Mouse (Mus musculus): ENCODE data around the gene Nkapd1. TPM values are rescaled to one million over a fixed set of nuclear protein-coding genes. Genes with fewer than 3 reads are reported as not detected.
A peak's percentile ranks its signal among the peaks of the same experiment; 100 is the strongest.
"Not testable (repeated sequence)": the region's sequence is repeated elsewhere in the genome, so short reads cannot be mapped to it uniquely, and the experiment has no call there.

The Nkapd1 gene
- polyA plus RNA-seq, 1 experiment: 6.4 TPM

DNA sequence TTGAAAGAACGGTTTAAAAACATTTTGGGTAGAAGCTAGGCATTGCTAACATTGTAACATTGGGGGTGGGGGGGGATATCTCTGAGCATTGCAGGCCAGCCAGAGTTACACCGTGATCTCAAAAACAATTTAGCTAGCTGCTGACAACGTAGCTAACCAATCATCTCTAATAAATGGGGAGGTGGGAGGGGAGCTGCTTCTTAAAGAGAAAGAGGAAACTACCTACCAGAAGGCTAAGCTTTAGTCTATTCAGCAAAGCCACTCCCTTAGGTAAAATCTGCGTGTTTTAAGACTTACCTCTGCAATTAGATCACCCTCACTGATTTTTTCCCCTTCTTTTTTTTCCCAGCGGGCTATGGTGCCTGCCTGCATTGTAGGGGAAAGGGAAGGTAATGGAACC lies 41.1 kb upstream of the Nkapd1 start:
- Histone ChIP-seq H3K36me3 (ENCODE audit: control insufficient read depth, insufficient read depth, low read length) (no peaks in the 10 kb centered on the region), H3K27me3 (ENCODE audit: control insufficient read depth, insufficient read depth, low read length) (no peaks in the 10 kb centered on the region), H3K4me3 (ENCODE audit: control insufficient read depth, low read depth, low read length) (peak overlapping the region; percentile 93; the same call in 1 of the 2 replicates), H3K4me1 (ENCODE audit: control insufficient read depth, insufficient read depth, low read length) (peaks cover 3% of the 10 kb centered on the region), H3K27ac (ENCODE audit: control insufficient read depth, insufficient read depth, low read depth, low read length) (no peak overlapping the region)
- TF ChIP-seq CTCF (IDR thresholded peaks at IDR 0.05; ENCODE audit: control insufficient read depth, insufficient read depth, insufficient replicate concordance, low read depth, low read length) (no peak), POLR2A (IDR thresholded peaks at IDR 0.05; ENCODE audit: control insufficient read depth, low read depth, low read length) (no peak)

DNA sequence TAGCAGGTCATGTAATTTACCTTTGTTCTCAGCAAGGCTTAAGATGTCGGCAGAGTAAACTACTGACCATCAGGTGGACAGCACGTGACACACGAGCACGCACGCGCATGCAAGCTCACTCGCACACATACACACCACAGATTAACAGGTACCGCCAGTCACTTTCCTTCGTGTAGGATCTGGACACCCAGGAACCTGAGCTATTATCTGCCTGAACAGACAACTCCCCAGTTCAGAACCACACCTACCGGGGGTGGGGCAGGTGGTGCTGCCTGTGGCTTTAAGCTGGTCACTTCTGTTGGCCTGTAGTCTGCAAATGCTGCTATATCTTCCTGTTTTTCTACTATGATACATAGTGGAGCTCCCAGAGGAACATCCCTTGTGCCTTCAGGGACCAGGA lies 33.2 kb upstream of the Nkapd1 start:
- TF ChIP-seq CTCF (IDR thresholded peaks at IDR 0.05; ENCODE audit: control insufficient read depth, insufficient read depth, insufficient replicate concordance, low read depth, low read length) (no peak), POLR2A (IDR thresholded peaks at IDR 0.05; ENCODE audit: control insufficient read depth, low read depth, low read length) (no peak)
- no peaks in the 10 kb centered on the region for H3K27me3 ChIP-seq (ENCODE audit: control insufficient read depth, insufficient read depth, low read length)
- 0 out of 2 replicates have a peak, but pooled peaks cover 1% of the 10 kb centered on the region for H3K36me3 ChIP-seq (ENCODE audit: control insufficient read depth, insufficient read depth, low read length)
- H3K27ac ChIP-seq (ENCODE audit: control insufficient read depth, insufficient read depth, low read depth, low read length): no peak overlapping the region
- no peaks in the 10 kb centered on the region for H3K4me1 ChIP-seq (ENCODE audit: control insufficient read depth, insufficient read depth, low read length)
- no peak overlapping the region for H3K4me3 ChIP-seq (ENCODE audit: control insufficient read depth, low read depth, low read length)

DNA sequence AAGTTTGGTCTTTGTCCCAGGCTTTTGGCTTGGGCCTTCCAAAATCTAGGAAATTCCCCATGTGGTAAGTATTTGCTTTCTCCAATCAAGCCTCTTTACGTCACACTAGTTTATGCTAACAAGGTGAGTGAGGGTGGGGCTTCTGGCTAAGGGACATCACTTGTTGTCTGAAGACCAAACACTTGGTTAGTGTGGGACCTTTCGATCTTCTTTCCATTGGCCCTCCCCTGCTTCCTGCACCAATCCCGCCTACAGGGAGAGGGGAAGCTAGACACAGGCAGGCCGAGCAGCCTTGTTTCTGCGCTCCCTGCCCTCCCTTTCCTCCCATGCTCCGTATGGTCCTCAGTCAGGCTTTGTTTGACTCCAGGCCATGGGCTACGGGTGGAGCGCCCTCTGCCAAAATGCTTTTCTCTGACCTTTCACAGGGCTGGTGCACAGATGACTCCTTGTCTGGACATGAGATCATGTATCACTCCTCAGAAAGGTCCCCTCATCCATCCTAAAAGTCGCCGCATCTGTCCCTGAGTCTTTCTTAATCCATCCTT lies 29.6 kb upstream of the Nkapd1 start:
- Histone ChIP-seq H3K27ac (ENCODE audit: control insufficient read depth, insufficient read depth, low read depth, low read length) (no peak overlapping the region), H3K36me3 (ENCODE audit: control insufficient read depth, insufficient read depth, low read length) (peaks cover 6% of the 10 kb centered on the region), H3K4me3 (ENCODE audit: control insufficient read depth, low read depth, low read length) (no peak overlapping the region), H3K27me3 (ENCODE audit: control insufficient read depth, insufficient read depth, low read length) (no peaks in the 10 kb centered on the region), H3K4me1 (ENCODE audit: control insufficient read depth, insufficient read depth, low read length) (no peaks in the 10 kb centered on the region)
- TF ChIP-seq CTCF (IDR thresholded peaks at IDR 0.05; ENCODE audit: control insufficient read depth, insufficient read depth, insufficient replicate concordance, low read depth, low read length) (no peak), POLR2A (IDR thresholded peaks at IDR 0.05; ENCODE audit: control insufficient read depth, low read depth, low read length) (no peak)

DNA sequence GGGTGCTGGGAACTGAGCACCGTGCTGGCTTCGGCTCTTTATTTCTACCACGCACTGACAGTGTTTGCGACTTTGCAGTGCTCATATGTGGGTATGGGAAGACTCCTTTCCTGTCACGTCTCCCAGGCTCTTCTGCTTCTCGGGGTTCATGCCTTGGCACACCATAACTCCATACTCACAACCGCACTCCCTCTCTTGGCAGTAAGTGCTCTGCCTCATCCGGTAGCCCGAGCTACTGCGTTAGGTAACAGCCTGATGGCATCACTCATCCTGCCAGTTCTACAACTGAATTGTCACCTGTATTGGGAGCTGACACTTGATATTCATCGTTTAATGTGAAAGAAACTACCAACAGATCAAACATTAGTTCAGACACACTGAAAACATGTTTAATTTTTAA lies 17.0 kb upstream of the Nkapd1 start:
- Histone ChIP-seq H3K36me3 (ENCODE audit: control insufficient read depth, insufficient read depth, low read length) (no peaks in the 10 kb centered on the region; the same call in 1 of the 2 replicates), H3K4me3 (ENCODE audit: control insufficient read depth, low read depth, low read length) (no peak overlapping the region), H3K4me1 (ENCODE audit: control insufficient read depth, insufficient read depth, low read length) (no peaks in the 10 kb centered on the region), H3K27ac (ENCODE audit: control insufficient read depth, insufficient read depth, low read depth, low read length) (no peak overlapping the region), H3K27me3 (ENCODE audit: control insufficient read depth, insufficient read depth, low read length) (no peaks in the 10 kb centered on the region)
- TF ChIP-seq CTCF (IDR thresholded peaks at IDR 0.05; ENCODE audit: control insufficient read depth, insufficient read depth, insufficient replicate concordance, low read depth, low read length) (no peak), POLR2A (IDR thresholded peaks at IDR 0.05; ENCODE audit: control insufficient read depth, low read depth, low read length) (no peak)

DNA sequence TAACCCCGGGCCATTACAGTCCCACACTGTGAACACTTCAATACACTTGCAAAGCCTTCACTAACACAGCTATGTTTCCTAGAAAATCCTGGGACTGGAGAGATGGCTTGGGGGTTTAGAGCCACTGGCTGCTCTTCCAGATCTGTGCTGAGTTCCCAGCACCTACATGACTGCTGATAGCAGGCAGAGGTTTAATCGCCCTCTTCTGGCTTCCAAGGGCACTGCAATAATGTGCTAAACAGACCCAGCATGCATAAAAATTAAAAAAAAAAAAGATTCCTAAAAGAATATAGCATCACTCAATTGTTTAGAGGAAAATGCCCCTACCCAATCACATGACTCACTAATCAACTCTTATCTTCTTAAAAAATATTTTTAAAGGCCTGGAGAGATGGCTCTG lies 15.8 kb upstream of the Nkapd1 start:
- no peaks in the 10 kb centered on the region; the same call in 1 of the 2 replicates for H3K36me3 ChIP-seq (ENCODE audit: control insufficient read depth, insufficient read depth, low read length)
- H3K4me3 ChIP-seq (ENCODE audit: control insufficient read depth, low read depth, low read length): no peak overlapping the region
- H3K27ac ChIP-seq (ENCODE audit: control insufficient read depth, insufficient read depth, low read depth, low read length): no peak overlapping the region
- TF ChIP-seq CTCF (IDR thresholded peaks at IDR 0.05; ENCODE audit: control insufficient read depth, insufficient read depth, insufficient replicate concordance, low read depth, low read length) (no peak), POLR2A (IDR thresholded peaks at IDR 0.05; ENCODE audit: control insufficient read depth, low read depth, low read length) (no peak)
- no peaks in the 10 kb centered on the region for H3K27me3 ChIP-seq (ENCODE audit: control insufficient read depth, insufficient read depth, low read length)
- no peaks in the 10 kb centered on the region for H3K4me1 ChIP-seq (ENCODE audit: control insufficient read depth, insufficient read depth, low read length)

DNA sequence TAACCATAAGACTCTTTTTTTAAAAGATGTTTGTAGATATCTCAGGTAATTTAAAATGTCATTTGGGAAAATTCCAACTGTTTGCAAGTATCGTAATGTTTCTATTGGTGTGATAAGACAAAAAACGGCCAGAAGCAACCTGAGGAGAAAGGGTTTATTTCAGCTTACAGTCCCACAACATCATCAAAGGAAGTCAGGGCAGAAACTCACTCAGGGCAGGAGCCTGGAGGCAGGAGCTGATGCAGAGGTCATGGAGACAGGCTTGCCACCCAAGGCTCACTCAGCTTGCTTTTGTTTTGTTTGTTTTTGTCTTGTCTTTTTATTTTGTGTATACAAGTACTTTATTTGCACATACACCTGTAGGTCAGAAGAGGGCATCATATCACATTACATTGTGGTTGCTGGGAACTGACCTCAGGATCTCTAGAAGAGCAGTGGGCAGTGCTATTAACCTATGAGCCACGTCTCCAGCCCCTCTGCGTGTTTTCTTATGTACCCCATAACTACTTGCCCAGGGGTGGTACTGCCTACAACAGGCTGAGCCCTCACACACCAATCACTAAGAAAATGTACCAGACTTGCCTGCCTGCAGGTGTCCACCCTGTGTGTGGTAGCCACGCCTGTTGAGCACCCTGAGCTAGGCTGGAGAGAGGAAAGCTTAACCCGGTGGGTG lies 14.9 kb upstream of the Nkapd1 start:
- H3K36me3 ChIP-seq (ENCODE audit: control insufficient read depth, insufficient read depth, low read length): no peaks in the 10 kb centered on the region; the same call in 1 of the 2 replicates
- TF ChIP-seq CTCF (IDR thresholded peaks at IDR 0.05; ENCODE audit: control insufficient read depth, insufficient read depth, insufficient replicate concordance, low read depth, low read length) (no peak), POLR2A (IDR thresholded peaks at IDR 0.05; ENCODE audit: control insufficient read depth, low read depth, low read length) (no peak)
- H3K4me1 ChIP-seq (ENCODE audit: control insufficient read depth, insufficient read depth, low read length): no peaks in the 10 kb centered on the region
- no peaks in the 10 kb centered on the region for H3K27me3 ChIP-seq (ENCODE audit: control insufficient read depth, insufficient read depth, low read length)
- no peak overlapping the region for H3K27ac ChIP-seq (ENCODE audit: control insufficient read depth, insufficient read depth, low read depth, low read length)
- H3K4me3 ChIP-seq (ENCODE audit: control insufficient read depth, low read depth, low read length): no peak overlapping the region

DNA sequence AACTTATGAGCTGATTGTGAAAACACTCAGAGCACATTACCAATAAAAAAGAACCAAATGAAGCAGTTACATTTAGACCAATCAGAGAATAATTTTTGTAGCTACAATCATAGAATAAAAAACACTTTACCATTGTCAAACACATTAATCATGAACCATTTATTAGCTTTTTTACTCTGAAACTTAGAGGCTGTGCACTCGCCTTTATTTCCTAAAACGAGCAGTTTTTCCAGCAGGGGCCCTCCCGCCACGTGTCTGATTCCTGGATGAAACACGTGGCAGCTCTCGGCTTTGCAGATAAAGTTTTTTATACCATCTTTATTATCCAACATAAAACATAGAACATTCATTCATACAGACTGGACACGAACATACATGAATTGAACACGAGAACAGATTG lies 13.6 kb upstream of the Nkapd1 start:
- H3K36me3 ChIP-seq (ENCODE audit: control insufficient read depth, insufficient read depth, low read length); H3K27ac ChIP-seq (ENCODE audit: control insufficient read depth, insufficient read depth, low read depth, low read length); H3K4me3 ChIP-seq (ENCODE audit: control insufficient read depth, low read depth, low read length); H3K4me1 ChIP-seq (ENCODE audit: control insufficient read depth, insufficient read depth, low read length); H3K27me3 ChIP-seq (ENCODE audit: control insufficient read depth, insufficient read depth, low read length): not testable (repeated sequence)

All from testis, adult 2 months (tissue).